Mouse (Mus musculus): Measurements from ENCODE around the gene Ahdc1.

The Ahdc1 gene

DNA sequence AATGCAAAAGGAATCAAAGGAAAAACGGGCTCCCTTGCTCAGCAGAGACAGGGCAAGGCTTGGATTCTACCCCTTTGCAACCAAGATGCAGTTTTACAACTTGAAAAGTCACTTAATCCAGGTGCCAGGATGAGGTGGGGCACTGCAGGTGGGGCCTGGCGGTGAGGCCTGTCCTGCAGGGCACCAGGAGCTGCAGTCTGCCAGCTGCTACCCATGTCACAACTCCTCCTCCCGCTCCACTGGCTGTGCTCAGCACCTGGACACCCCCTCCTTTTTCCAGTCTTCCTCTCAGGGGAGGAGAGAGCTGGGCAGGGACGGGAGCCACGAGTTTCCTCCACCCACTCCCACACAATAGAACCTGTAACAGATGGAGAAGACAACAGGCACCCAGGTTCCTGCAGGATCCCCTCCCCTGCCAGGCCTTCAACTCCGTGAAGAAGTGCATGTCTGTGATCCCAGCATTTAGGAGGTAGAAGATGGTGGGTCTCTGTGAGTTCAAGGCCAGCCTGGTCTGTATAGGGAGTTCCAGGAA lies 102.4 kb downstream of the Ahdc1 start:
- peaks cover 94% of the 10 kb centered on the region for H3K4me1 ChIP-seq (replicated peaks; ENCODE audit: low read depth, low read length)

DNA sequence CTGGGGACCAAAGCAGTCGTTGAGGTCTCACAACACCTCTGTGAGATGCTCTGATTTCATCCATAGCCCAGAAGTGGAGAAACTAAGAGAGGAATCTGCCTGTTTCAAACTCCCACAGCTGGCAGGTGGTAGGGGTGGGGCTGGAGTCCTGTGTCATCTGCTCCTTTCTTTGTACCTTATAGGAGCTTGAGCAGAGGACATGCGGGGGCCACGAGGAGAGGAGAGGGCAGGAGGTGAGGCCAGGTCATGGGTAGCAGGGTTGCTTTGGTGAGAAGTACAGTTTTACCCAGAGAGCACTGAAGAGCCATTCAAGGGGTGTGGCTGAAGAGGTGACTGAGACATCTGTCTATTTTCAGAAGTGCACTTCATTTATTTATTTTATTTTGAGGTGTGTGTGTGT lies 103.7 kb downstream of the Ahdc1 start:
- H3K9me3 ChIP-seq (ENCODE audit: low read length) = no peaks in the 10 kb centered on the region
- no peaks in the 10 kb centered on the region for H3K27me3 ChIP-seq (ENCODE audit: insufficient read depth, low read length)
- no peak overlapping the region for H3K4me3 ChIP-seq (replicated peaks; ENCODE audit: low read length)
- no peaks in the 10 kb centered on the region for H3K36me3 ChIP-seq (ENCODE audit: insufficient read depth, low read length)
- H3K4me1 ChIP-seq (replicated peaks; ENCODE audit: low read depth, low read length) = peaks cover 94% of the 10 kb centered on the region
- TF ChIP-seq NANOG (IDR thresholded peaks at IDR 0.05; ENCODE audit: borderline replicate concordance, low read length) (no peak), CTCF (conservative IDR thresholded peaks at IDR 0.05; ENCODE audit: low read length) (no peak), POU5F1 (IDR thresholded peaks at IDR 0.05; ENCODE audit: borderline replicate concordance, low read length) (no peak)

More for the DNA sequence above, 102.4 kb downstream of the Ahdc1 start:
- TF ChIP-seq POU5F1 (IDR thresholded peaks at IDR 0.05; ENCODE audit: borderline replicate concordance, low read length) = no peak
- TF ChIP-seq CTCF (conservative IDR thresholded peaks at IDR 0.05; ENCODE audit: low read length) = no peak
- no peaks in the 10 kb centered on the region for H3K27me3 ChIP-seq (ENCODE audit: insufficient read depth, low read length)
- H3K4me3 ChIP-seq (replicated peaks; ENCODE audit: low read length) = peak overlapping the region; percentile 43
- no peaks in the 10 kb centered on the region for H3K36me3 ChIP-seq (ENCODE audit: insufficient read depth, low read length)
- no peaks in the 10 kb centered on the region for H3K9me3 ChIP-seq (ENCODE audit: low read length)

DNA sequence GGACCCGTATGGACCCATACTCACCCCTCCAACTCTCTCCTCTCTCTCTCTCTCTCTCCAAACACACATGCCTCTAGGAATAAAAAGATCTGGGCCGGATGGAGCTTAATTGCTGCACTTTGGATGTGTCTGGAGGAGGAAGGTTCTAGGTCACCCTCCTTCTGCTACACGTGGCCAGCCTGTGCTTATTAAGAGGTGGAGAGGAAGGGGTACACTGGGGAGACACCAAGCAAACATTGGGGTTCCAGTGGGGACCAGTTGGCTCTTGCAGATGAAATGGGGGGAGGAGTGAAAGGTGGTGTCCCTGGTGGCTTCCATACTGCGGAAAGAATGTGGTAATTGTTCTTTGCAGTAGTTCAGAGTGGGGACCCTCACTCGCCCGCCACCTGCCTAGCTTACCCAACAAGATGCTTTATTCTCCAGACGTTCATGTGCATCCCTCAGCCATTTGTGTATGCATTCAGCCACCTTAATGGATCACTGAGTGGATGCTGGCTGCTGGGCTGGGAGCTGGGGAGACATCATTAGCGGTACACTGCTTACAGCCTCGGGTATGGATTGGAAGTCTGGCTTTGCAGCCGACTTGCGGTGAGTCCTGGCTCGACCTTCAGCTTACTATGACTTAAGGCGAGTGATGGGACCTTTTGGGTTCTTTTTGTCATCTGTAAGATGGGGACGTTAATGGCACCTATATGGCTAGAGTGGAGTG lies 104.8 kb downstream of the Ahdc1 start:
- Histone ChIP-seq H3K9me3 (ENCODE audit: low read length) (no peaks in the 10 kb centered on the region), H3K27me3 (ENCODE audit: insufficient read depth, low read length) (no peaks in the 10 kb centered on the region), H3K4me1 (replicated peaks; ENCODE audit: low read depth, low read length) (peaks cover 93% of the 10 kb centered on the region), H3K36me3 (ENCODE audit: insufficient read depth, low read length) (no peaks in the 10 kb centered on the region), H3K4me3 (replicated peaks; ENCODE audit: low read length) (peak overlapping the region; percentile 49)
- no peak for TF ChIP-seq NANOG (IDR thresholded peaks at IDR 0.05; ENCODE audit: borderline replicate concordance, low read length)
- no peak for TF ChIP-seq POU5F1 (IDR thresholded peaks at IDR 0.05; ENCODE audit: borderline replicate concordance, low read length)
- no peak for TF ChIP-seq CTCF (conservative IDR thresholded peaks at IDR 0.05; ENCODE audit: low read length)

DNA sequence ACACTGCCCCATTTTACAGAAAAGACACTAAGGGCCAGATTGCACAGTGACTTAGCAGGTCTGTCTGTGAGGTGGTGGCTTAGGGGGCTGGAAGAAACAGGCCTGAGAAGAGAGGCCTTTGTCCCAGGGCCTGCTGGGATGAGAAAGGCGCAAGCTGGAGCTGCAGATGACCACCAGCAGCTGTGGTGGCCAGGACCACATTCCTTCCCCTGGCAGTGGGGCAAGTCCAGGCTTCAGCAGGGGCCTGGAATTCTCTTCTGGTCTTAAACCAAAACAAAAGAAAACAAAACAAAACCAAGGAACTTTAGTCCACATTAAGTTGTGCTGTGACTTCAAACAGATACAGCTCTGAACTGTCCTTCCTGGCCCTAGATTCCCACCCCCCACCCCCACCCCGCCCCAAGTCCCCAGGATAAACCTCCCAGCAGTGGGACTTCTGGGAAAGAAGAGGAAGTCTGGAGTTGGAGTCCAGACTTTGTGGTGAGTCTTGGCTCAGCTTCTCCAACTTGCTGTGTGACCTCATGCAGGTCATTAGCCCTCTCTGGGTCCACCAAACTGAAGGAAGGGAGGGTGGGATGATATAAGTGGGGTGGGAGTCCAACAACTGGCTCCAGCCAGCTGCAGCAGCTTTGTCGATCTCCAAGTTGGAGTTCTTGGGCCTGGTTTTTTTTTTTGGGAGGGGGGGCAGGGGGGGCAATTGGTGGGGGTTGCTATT lies 105.9 kb downstream of the Ahdc1 start:
- Histone ChIP-seq H3K4me1 (replicated peaks; ENCODE audit: low read depth, low read length) (peaks cover 93% of the 10 kb centered on the region), H3K4me3 (replicated peaks; ENCODE audit: low read length) (peak overlapping the region; percentile 74), H3K27me3 (ENCODE audit: insufficient read depth, low read length) (no peaks in the 10 kb centered on the region), H3K36me3 (ENCODE audit: insufficient read depth, low read length) (no peaks in the 10 kb centered on the region), H3K9me3 (ENCODE audit: low read length) (no peaks in the 10 kb centered on the region)
- no peak for TF ChIP-seq CTCF (conservative IDR thresholded peaks at IDR 0.05; ENCODE audit: low read length)
- TF ChIP-seq NANOG (IDR thresholded peaks at IDR 0.05; ENCODE audit: borderline replicate concordance, low read length) = no peak
- TF ChIP-seq POU5F1 (IDR thresholded peaks at IDR 0.05; ENCODE audit: borderline replicate concordance, low read length) = no peak

DNA sequence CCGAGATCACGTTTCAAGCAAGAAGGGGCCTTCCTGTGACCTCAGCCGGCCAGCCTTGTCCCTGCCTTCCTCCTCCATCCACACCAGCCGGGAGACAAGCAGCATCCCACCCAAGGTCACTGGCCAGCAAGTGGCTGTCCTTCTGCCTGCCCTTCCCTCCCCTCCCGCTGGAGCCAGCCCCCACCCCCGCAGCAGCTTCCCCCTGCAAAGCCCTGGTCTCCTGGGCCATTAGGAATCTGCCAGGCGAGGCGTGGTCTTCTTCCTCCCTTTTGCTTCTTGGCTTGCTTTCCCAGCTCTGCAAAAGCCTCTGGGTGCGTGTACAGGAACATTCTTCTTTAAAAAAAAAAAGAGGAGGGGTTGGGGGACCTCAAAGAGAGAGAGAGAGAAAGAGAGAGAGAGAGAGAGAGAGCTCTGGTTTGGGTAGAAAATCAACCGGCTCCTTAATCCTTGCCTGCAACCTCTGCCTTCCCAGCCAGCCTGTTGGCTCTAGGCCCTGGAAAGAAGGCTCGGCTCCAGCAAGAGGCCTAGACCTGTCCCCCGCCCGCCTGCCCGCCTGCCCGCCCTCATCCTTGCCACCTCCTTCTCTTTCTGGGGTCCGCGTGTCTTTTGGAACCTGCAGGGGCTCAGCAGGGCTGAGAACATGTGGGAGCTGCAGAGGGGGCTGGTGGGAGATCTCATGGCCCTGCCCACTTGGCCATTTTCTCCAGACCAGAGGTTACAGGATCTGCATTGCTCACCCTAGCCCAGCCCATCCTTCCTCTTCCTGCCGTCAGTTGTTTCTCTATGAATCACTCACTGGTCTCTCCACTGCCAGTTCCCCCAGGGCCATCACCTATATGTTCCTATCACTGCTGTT lies 106.7 kb downstream of the Ahdc1 start:
- H3K36me3 ChIP-seq (ENCODE audit: insufficient read depth, low read length) = no peaks in the 10 kb centered on the region
- H3K9me3 ChIP-seq (ENCODE audit: low read length) = no peaks in the 10 kb centered on the region
- H3K27me3 ChIP-seq (ENCODE audit: insufficient read depth, low read length) = no peaks in the 10 kb centered on the region
- H3K4me3 ChIP-seq (replicated peaks; ENCODE audit: low read length) = peak overlapping the region; percentile 74
- peaks cover 93% of the 10 kb centered on the region for H3K4me1 ChIP-seq (replicated peaks; ENCODE audit: low read depth, low read length)
- TF ChIP-seq NANOG (IDR thresholded peaks at IDR 0.05; ENCODE audit: borderline replicate concordance, low read length) (no peak), CTCF (conservative IDR thresholded peaks at IDR 0.05; ENCODE audit: low read length) (no peak), POU5F1 (IDR thresholded peaks at IDR 0.05; ENCODE audit: borderline replicate concordance, low read length) (no peak)

DNA sequence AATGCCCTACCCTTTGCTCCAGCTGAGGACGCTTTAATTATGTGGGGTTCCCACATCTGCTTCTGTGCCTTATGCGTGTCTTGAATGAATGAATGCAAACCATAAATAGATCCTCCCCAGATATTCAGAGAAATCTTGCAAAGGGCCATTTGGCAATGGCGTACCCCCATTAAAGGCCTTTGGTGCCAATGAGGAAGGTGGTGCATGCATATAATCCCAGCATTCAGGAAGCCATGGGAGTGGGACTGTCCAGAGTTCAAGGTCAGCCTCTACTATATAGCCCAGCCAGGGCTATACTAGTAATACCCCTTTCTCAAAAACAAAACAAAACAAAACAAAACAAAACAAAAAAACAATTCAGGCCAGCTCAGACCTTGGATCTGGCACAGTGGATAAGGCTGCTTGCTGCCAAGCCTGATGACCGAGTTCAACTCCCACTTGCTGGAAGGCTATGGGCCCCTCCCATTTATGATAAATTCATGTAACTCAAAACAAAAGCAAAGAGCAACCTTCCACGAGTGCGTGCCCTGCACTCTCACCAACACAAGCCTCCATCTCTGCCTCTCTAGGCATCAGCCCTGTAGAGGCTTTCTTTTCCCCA lies 107.8 kb downstream of the Ahdc1 start:
- Histone ChIP-seq H3K27me3 (ENCODE audit: insufficient read depth, low read length) (no peaks in the 10 kb centered on the region), H3K36me3 (ENCODE audit: insufficient read depth, low read length) (no peaks in the 10 kb centered on the region), H3K9me3 (ENCODE audit: low read length) (no peaks in the 10 kb centered on the region), H3K4me3 (replicated peaks; ENCODE audit: low read length) (peak overlapping the region; percentile 39), H3K4me1 (replicated peaks; ENCODE audit: low read depth, low read length) (peaks cover 92% of the 10 kb centered on the region)
- no peak for TF ChIP-seq NANOG (IDR thresholded peaks at IDR 0.05; ENCODE audit: borderline replicate concordance, low read length)
- TF ChIP-seq CTCF (conservative IDR thresholded peaks at IDR 0.05; ENCODE audit: low read length) = no peak
- no peak for TF ChIP-seq POU5F1 (IDR thresholded peaks at IDR 0.05; ENCODE audit: borderline replicate concordance, low read length)

DNA sequence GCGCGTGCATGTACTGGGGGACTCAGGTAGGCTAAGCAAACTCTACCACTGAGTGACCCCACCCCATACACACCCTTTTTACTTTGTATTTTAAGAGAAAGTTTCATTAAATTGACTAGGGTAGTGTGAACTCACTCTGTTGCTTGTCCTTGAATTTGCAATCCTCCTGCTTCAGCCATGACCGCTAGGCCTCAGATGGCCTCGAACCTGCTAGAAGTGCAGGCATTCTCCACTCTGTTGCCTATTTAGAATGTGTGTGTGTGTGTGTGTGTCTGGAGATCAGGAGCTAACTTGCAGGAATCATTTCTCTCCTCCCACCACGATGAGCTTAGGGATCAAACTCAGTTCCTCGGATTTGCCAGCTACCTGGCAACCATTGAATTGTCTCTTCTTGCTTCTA lies 108.5 kb downstream of the Ahdc1 start:
- no peaks in the 10 kb centered on the region for H3K27me3 ChIP-seq (ENCODE audit: insufficient read depth, low read length)
- H3K9me3 ChIP-seq (ENCODE audit: low read length) = peaks cover 6% of the 10 kb centered on the region
- H3K4me3 ChIP-seq (replicated peaks; ENCODE audit: low read length) = peak overlapping the region; percentile 39
- H3K4me1 ChIP-seq (replicated peaks; ENCODE audit: low read depth, low read length) = peaks cover 85% of the 10 kb centered on the region
- H3K36me3 ChIP-seq (ENCODE audit: insufficient read depth, low read length) = 0 out of 2 replicates have a peak, but pooled peaks cover 2% of the 10 kb centered on the region
- TF ChIP-seq NANOG (IDR thresholded peaks at IDR 0.05; ENCODE audit: borderline replicate concordance, low read length) = no peak
- no peak for TF ChIP-seq POU5F1 (IDR thresholded peaks at IDR 0.05; ENCODE audit: borderline replicate concordance, low read length)
- TF ChIP-seq CTCF (conservative IDR thresholded peaks at IDR 0.05; ENCODE audit: low read length) = no peak

Measured in E14TG2a.4 (cell line).